Mouse (Mus musculus): ENCODE measurements around the gene Gipr.

Gene Gipr

DNA sequence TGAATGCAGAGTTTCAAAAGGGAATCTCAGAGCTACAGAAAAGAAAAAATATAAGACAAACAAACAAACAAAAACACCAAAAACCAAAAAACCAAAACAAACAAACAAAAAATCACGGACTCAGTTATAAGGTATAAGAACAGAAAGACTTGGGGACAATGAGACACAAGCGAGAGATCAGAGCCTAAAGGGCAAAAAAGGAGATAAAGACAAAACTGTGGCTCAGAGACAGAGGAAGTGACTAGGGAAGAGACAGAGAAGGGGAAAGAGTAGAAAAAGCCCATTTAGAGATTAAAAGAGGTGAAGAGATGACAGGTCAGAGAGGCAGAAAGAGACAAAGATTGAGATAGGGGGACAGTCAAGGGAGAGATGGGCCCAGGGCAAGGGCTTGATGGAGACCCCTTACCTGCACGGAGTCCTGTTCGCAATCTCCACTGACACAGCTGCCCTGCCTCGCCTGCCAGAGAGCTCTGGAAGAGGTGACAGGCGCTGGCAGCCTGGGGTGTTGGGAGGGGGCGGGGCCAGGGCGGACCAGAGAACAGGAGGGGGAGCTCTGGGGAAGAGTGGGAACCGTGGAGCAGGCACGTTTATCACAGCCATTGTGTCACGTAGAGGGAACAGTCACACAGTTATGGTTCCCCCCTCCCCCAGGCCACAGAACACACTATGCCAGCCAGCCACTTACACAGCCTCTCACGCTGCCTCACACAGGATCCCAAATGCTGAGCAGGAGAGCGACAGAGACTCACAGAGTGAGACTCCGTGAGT lies at the start of gene Gipr:
TSS of gene Gipr (minus strand) at position 472 of the 768 bp plus-strand sequence.
- DNase-seq: peak; percentile 56

- DNase-seq: no peak
Measured at GRCm38 (mm10) chr7:19214940-19215339, 49.0 kb upstream of the Gipr start.

- DNase-seq: no peak
Measured at GRCm38 (mm10) chr7:19214369-19214768, 48.4 kb upstream of the Gipr start.

DNA sequence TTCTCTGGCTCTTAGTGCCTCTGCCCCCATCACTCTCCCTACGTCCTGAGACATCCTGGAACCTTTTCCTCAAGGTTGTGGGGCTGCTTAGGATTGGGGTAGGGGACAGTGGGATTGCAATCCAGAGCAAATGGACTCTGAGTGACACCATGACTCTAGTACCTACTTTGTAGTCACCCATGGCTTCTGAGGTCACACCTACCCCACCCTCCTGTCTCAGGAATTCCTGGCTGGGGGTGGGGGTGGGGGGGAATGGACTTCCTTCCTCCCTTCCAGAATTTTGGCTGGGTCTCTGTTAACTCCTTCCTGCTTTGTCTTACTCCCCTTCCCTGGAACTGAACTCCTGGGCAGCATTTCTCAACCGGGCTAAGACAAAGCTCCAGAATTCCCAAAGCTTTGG lies 47.5 kb upstream of the Gipr start:
- no peak for DNase-seq

- DNase-seq: peak; percentile 65
Measured at GRCm38 (mm10) chr7:19211996-19212755, 46.2 kb upstream of the Gipr start, which contains the start of gene Gpr4. Gene Gpr4, plus strand, starts transcription at chr7:19212538.

DNA sequence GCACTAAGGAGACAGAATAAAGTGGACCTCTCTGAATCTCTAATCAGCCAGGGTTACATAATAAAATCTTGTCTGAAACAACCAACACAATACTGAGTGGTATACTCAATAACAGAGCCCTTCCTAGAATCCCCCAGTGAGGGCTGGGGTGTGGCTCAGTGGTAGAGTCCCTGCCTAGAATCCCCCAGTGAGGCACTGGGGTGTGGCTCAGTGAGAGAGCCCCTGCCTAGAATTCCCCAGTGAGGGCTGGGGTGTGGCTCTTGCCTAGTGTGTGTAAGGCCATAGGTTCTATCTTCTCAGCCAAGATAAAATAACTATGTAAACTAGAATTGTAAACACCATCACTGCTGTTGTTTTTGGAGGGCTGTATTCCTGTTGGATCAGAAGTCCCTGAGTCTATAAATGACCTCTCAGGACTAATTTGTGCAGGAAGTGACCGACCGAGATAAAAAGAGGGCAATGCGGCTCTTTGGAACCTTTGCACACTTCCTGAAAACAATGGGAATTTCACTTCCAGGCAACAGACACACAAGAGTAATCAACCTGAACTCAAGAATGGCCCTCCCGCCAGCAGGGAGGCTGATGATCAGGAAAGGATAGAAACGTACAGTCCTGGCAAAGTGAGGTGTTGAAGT lies 45.2 kb upstream of the Gipr start:
- no peak for DNase-seq

- no peak for DNase-seq
Measured at GRCm38 (mm10) chr7:19210010-19210409, 44.1 kb upstream of the Gipr start.

DNA sequence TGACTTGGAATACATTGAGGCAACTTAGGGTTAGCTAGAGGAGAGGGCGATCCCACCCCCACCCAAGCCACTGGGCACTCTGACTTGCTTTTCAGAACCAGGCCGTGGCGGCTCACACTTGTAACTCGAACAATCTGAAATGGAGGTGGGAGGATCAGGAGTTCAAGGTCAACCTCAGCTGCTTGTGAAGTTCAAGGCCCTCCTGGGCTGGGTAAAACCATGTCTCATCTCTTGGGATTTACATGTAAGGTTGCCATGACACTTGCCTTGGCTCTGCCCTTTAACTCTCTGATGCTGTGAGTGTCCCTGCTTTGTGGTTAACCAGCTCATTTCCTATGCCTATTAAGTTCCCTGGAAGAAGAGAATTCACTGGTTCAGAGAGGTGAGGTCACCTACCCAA lies 43.6 kb upstream of the Gipr start:
- DNase-seq: no peak

GRCm38 (mm10) chr7:19208944-19209472 lies 43.1 kb upstream of the Gipr start:
- DNase-seq: peak; percentile 78

GRCm38 (mm10) chr7:19208201-19208910 lies 42.4 kb upstream of the Gipr start:
- no peak for DNase-seq

GRCm38 (mm10) chr7:19202065-19202850 lies 36.3 kb upstream of the Gipr start:
- DNase-seq: no peak

DNA sequence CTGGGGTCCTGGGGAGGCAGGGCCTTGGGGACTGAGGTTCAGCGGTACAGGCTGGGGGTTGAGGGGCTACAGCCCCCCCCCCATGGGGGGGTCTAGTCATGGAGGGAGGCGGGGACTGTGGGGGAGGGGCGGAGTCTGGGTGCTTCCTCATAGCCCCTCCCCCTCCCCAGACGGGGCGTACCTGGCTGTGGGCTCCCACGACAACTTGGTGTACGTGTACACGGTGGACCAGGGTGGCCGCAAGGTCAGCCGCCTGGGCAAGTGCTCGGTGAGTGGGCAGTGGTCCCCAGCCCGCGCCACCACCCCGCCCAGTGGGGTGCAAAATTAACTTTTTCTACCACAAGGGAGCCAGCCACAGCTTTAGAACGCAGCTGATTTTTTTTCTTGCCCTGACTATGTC lies 35.7 kb upstream of the Gipr start:
- no peak for DNase-seq

GRCm38 (mm10) chr7:19197985-19198384 lies 32.1 kb upstream of the Gipr start:
- peak; percentile 53 for DNase-seq

GRCm38 (mm10) chr7:19196676-19197075 lies 30.7 kb upstream of the Gipr start:
- DNase-seq: peak; percentile 69

- DNase-seq: no peak
Measured at GRCm38 (mm10) chr7:19194676-19195075, 28.7 kb upstream of the Gipr start.

- DNase-seq: no peak
Measured at GRCm38 (mm10) chr7:19184758-19185157, 18.8 kb upstream of the Gipr start.

- no peak for DNase-seq
Measured at GRCm38 (mm10) chr7:19184250-19184649, 18.3 kb upstream of the Gipr start.

DNA sequence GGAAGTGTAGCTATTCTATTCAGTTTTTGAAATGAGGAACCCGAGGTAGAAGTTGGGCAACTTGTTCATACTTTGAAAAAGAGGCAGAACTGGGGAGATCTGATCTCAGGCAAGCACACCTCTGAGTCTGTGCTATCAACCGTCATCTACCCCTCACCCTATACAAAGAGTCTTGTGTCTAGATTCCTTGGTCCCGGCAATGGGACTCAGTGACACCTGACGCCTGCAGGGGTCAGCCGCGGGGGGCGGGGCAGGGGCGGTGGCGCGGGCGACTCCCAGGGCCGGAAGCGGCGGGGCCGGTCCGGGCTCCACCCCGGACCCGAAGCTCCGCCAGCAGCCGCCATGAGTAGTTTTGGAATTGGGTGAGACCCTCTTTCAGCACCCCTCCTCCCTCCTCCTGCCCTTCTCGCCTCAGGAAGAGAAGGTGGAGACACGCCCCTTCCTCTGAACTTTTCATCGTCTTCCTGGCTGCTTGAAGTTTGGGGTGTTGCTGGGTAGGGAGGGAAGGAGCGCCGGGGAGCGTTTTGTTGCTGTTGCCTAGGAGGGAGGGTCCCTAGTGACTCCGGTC lies 15.0 kb upstream of the Gipr start:
- DNase-seq: peak; percentile 67

DNA sequence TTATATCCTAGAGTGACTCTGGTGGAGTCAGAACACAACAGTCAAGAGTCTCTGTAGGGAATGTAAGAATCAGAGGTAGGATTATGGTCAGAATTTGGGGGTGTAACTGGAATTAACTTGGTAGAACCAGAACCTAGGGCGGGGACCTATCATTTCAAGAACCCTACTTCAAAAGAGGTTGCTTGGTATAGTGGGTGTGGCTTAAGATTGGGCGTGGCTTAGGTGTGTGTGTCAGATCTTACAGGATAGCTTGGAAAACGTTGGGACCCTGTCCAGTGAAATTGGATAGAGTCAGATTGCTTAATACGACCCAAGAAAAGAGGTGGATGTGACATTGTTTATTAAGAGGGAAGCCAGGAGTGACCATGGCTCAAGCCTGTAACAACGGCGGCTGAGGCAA lies 14.0 kb upstream of the Gipr start:
- no peak for DNase-seq

GRCm38 (mm10) chr7:19179173-19179572 lies 13.2 kb upstream of the Gipr start:
- peak; percentile 81 for DNase-seq

- peak; percentile 83 for DNase-seq
Measured at GRCm38 (mm10) chr7:19178443-19179092, 12.6 kb upstream of the Gipr start.
